Mouse (Mus musculus): ENCODE data around the gene N4bp3. TPM values are rescaled to one million over a fixed set of nuclear protein-coding genes. Genes with fewer than 3 reads are reported as not detected.

The N4bp3 gene
- total RNA-seq, 2 experiments from 2014 or later: 3.3 to 6.0 TPM

DNA sequence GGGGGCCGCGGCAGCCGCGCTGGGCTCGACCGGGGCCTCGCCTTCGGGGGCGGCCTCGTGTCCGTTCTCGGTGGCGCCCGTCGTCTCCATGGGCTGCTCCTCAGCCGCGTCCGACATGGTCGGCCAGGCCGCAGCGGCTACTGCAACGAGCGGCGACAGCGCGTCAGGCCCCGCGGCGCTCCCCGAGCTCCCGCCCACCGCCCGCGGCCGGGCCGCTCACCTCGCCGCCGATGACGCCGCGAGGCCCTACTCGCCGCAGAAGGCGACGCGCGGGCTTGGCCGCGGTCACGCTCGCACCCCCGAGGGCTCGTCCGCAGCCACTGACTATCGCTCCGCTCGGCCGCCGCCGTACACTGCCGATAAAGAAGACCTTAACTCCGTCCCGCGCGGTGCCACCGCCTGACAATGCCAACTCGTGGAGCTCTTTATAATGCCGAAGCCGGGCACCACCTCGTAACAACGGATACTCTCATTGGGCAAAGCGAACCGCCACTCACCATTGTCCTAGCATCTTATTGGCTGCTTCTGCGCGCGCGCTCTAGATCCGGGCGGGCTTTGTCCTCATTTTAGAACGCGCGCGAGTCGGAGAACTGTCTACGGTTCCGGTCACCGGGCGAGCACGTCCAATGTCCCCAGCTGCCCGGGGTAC, 44.1 kb downstream of the N4bp3 start, which contains the start of gene Hnrnpab:
Hnrnpab (minus strand) TSS at position 401 of the 649 bp plus-strand sequence.
- intact Hi-C loops (cut with DNase I): no loop called here

DNA sequence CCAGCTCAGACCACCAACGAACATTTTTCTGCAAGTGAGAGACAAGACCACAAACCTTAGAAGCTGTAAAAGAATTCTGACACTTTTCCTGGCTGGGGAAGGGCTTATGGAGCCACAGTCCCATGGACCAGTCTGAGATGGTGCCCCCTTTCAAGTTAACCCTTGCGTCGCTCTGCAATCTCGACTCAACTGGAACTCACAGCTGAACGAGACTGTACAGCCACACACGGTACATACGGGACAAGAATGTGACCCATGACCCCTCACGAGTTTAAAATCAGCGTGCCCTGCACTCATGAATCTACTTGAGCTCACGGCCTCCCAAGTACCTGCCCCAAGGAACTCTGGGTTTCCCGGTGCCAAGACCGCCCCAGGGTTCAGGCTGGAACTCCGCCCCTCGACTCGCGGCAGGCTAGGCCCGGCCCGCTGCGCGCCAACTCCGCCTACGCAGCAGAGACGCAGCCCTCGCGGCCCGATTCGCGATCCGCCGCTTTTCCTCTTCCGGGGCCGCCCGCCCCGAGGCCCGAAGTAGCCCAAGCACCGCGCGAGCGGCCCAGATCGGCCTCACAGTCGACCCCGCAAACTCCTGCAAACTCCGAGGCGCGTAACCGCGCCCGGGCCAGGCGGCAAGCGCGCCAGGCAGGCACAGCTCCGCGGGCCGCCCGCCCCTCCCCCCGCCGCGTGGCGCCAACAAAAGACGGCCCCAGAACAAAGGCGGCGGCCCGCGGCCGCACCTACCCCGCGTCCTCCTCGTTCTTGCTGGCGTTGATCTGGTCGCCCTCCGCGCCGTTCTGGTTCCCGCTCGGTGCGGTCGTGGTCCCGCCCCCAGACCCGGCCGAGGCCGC, 44.8 kb downstream of the N4bp3 start:
- DNase-seq: peak; percentile 78 to 82
- intact Hi-C loops (cut with DNase I): no loop called here

More for the DNA sequence above, 44.1 kb downstream of the N4bp3 start, which contains the start of gene Hnrnpab:
- peak; percentile 94 to 97 for DNase-seq

DNA sequence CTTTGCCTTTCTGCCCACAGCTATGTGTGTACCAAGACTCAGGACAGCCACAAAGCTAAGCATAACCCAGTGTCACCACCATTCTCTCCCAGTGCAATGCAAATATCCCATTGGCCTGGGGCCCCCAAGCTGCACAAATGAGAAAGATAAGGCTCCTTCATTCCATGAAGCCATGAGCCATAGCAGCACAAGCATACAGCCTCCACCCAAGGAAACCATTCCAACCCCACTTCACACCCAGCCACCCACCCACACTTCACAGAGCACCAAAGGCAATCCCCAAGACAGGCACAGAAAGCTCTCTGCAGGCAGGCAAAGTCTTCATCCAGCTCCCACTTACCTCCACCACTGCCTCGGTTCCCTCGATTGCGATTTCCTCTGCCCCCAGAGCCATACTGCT, 48.4 kb downstream of the N4bp3 start:
- DNase-seq: no peak
- intact Hi-C loops (cut with DNase I): no loop called here

DNA sequence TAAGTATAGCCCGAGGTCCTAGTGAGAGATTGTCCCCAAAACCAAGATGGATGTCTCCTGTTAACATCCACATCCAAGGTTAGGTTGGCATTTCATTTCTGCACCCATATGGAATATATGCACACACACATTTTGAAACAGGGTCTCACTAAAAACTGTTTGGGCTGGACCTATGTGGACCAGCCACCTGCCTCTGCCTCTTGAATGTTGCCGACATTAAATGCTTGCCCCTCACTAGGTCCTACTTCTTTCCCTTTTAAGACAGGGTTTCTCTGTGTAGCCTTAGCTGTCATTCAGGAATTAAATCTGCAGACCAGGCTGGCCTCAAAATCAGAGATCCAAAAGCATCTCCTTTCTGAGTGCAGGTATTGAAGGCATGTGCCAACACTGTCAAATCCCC, 53.1 kb downstream of the N4bp3 start:
- DNase-seq: no peak
- intact Hi-C loops (cut with DNase I): no loop called here

DNA sequence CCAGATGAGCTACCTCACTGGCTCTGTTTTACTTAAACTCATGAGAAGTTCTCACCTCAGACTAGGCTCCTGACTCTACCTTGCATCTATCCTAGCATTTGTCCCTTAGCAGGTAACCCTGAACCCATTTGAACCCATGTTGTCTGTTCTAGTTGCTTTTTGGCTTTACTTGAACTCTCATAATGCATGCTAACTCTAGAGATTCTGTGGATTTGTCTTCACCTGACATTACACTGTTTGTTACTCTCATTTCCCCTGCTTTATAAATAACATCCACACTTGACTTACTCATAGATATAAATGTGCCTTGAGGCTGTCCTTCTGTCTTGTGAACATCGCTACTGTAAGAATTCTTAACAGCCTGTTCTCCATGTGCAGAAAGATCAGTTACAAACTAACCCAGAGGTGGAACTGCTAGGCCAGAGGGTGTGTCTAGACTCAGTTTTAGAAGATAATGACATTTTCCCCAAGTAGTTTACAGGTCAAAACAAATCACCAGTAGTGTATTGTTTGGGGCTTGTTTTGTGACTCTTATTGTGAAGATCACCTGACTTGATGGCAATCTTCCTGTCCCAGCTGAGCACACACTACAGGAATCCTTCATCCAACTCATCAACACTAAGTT, 55.1 kb downstream of the N4bp3 start:
- intact Hi-C loops (cut with DNase I): no loop called here
- DNase-seq: no peak

DNA sequence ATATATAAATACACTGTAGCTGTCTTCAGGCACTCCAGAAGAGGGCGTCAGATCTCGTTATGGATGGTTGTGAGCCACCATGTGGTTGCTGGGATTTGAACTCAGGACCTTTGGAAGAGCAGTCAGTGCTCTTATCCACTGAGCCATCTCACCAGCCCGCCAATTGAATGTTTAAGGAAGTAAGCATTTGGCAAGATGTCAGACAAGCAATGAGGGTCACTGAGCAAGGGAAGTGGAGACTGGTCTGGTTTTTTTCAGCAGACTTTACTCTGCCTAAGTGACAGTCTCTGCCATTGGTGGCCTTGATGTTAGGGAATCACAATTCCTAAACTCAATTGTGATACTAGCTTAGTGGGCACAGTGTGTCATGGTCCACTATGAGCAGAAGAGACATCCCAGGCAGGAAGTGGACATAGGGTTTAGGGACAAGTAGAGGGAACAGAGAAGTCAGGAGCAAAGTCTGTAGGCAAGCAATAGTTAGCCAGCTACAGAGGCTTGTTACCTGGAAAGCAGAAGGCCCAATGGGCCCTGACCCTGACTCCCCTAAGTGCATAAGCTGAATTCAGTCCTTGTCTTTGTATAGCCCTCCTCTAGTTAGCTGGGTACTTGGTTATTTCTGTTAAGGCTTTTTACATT, 55.8 kb downstream of the N4bp3 start:
- intact Hi-C loops (cut with DNase I): no loop called here

DNA sequence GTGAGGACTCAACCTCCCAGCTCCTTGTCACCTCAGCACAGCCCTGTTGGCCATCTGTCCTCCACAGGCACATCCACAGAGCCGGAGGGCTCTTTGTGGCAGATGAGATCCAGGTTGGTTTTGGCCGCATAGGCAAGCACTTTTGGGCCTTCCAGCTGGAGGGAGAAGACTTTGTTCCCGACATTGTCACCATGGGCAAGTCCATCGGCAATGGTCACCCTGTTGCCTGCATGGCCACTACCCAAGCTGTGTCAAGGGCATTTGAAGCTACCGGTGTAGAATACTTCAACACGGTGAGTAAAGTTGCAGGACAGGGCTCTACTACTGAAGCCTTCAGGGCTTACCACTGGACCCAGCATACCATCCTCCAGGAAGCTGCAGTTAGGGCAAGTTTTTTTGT, 56.8 kb downstream of the N4bp3 start:
- DNase-seq: no peak
- intact Hi-C loops (cut with DNase I): no loop called here

More for the DNA sequence above, 55.8 kb downstream of the N4bp3 start:
- DNase-seq: no peak

DNA sequence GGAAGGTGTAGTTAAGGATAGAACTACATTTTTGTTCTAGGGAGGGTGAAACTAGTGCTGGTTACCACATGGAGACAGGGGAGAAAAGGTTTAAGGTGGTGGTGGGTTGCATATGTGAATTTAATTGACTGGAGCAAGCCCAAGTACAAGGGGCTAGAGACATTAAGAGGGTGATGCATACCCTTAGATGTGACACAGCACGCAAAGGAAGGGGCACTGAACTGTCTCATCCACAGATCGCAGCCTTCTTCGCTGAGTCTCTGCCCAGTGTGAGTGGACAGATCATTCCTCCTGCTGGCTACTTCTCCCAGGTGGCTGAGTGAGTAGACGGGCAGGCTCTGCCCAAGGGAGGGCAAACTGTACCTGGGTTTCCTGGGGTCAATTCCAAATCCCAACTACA, 57.3 kb downstream of the N4bp3 start:
- intact Hi-C loops (cut with DNase I): no loop called here
- no peak for DNase-seq

Other genes with a start within 250 kb of the N4bp3 start
- 10 to 100 TPM; 13.1 to 15.7 TPM for gene Phykpl, start 66.1 kb downstream of the N4bp3 start, total RNA-seq (2021)
- 100 to 1,000 TPM in 1 of 2 experiments, 10 to 100 TPM in 1; 93.4 to 103 TPM for gene Hnrnpab, start 44.0 kb downstream of the N4bp3 start, total RNA-seq (2021)
- gene Nhp2, start 31.1 kb downstream of the N4bp3 start, total RNA-seq (2021): 10 to 100 TPM; 21.0 to 24.7 TPM
- 10 to 100 TPM in 1 of 2 experiments, 1 to 10 TPM in 1; 8.5 to 12.1 TPM for gene Rmnd5b, start 14.9 kb downstream of the N4bp3 start, total RNA-seq (2021)
- gene D930048N14Rik, start 112 bp upstream of the N4bp3 start, total RNA-seq (2021): under 1 TPM; 0.18 to 0.30 TPM
- 10 to 100 TPM; 31.8 to 32.0 TPM for gene 0610009B22Rik, start 38.0 kb upstream of the N4bp3 start, total RNA-seq (2021)
- gene Sec24a, start 112.8 kb upstream of the N4bp3 start, total RNA-seq (2021): 10 to 100 TPM; 38.8 to 42.3 TPM
- gene Sar1b, start 112.8 kb upstream of the N4bp3 start, total RNA-seq (2021): 100 to 1,000 TPM; 428 to 446 TPM
- 1 to 10 TPM; 3.6 to 4.4 TPM for gene Jade2, start 206.8 kb upstream of the N4bp3 start, total RNA-seq (2021)

Measured in gastrocnemius, postnatal 36 days (tissue).